Comparison of ENCODE assay signal across 29 mouse cellular contexts in the genomic region with DNA sequence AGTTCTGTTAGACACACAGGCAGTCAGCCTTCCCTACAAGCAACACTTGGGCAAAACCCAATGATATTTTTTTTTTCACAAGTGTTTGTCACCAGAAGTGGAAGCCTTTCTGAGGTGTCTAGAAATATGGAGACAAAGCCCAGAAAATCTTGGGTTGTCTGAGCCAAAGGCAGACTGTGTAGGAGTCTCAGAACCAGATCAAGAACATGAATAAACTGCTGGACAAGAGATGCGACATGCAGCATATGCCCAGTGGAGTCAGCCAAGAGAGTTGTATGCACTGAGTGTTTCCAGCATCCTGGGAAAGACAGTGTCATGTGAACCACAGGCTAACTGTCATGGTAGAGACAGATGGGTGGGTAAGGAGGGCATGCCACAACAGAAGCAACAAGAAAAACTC. TPM values are rescaled to one million over a fixed set of nuclear protein-coding genes. Genes with fewer than 3 reads are reported as not detected.
DNase-seq lines count a peak whose midpoint lies in the region.
"Had no signal": no experiment of that assay in that cellular context is flagged by ENCODE, and none has a peak within 500 bp of the region (broad histone marks: within the 10 kb centered on the region; RNA-seq: fewer than 3 reads in every experiment).

No protein-coding gene starts in this region.

- no peaks in the 10 kb centered on the region for H3K27me3 ChIP-seq in heart, embryonic 10.5 days (ENCODE audit: insufficient read depth, poor library complexity, severe bottlenecking)
- H3K27me3 ChIP-seq: embryonic facial prominence, embryonic 12.5 days; heart, embryonic 15.5 days; hindbrain, embryonic 13.5 days; midbrain, embryonic 12.5 days; Patski had no signal

- no peak overlapping the region for H3K27ac ChIP-seq in heart, embryonic 10.5 days
- H3K27ac ChIP-seq: embryonic facial prominence, embryonic 12.5 days; heart, embryonic 15.5 days; hindbrain, embryonic 13.5 days; kidney, postnatal 0 days; midbrain, embryonic 12.5 days; stomach, postnatal 0 days had no signal

- H3K9me3 ChIP-seq in heart, embryonic 10.5 days = no peaks in the 10 kb centered on the region
- H3K9me3 ChIP-seq: embryonic facial prominence, embryonic 12.5 days; heart, embryonic 15.5 days; hindbrain, embryonic 13.5 days; midbrain, embryonic 12.5 days had no signal

- H3K4me3 ChIP-seq in heart, embryonic 10.5 days = no peak overlapping the region
- H3K4me3 ChIP-seq: embryonic facial prominence, embryonic 12.5 days; heart, embryonic 15.5 days; hindbrain, embryonic 13.5 days; midbrain, embryonic 12.5 days had no signal

- no peaks in the 10 kb centered on the region for H3K36me3 ChIP-seq in heart, embryonic 10.5 days
- H3K36me3 ChIP-seq: embryonic facial prominence, embryonic 12.5 days; heart, embryonic 15.5 days; hindbrain, embryonic 13.5 days; midbrain, embryonic 12.5 days had no signal

- DNase-seq in heart, adult 11 months = peak; percentile 29
- DNase-seq in heart, embryonic 10.5 days (ENCODE audit: low spot score) = no peak
- DNase-seq in brain, adult 2 months (ENCODE audit: low read depth, low spot score) = peak; percentile 83
- peak; percentile 38 to 77 for DNase-seq in frontal cortex, postnatal 36 days (ENCODE audit: low spot score in 2 of 2)
- DNase-seq in right cerebral cortex, postnatal 25 days = peak; percentile 49
- no peak for DNase-seq in lung, postnatal 4 days
- no peak for DNase-seq in liver
- DNase-seq: adrenal gland, postnatal 36 days; cerebellum, adult 11-12 months; cerebellum, postnatal 14 days; gastrocnemius, postnatal 36 days; heart, postnatal 36 days; kidney, adult 2 months; liver, postnatal 0 days had no signal

- no peaks in the 10 kb centered on the region for H3K4me1 ChIP-seq in heart, embryonic 10.5 days
- H3K4me1 ChIP-seq: embryonic facial prominence, embryonic 12.5 days; heart, embryonic 15.5 days; hindbrain, embryonic 13.5 days; midbrain, embryonic 12.5 days had no signal

- 83% methylated on average over 1 of the region's 1 CpGs for whole genome bisulfite sequencing in heart, embryonic 10.5 days

RNA-seq across cellular contexts. Expression of a gene that starts 41.2 kb away (rescaled TPM):
- 0.84 and 1.9 TPM in 2 replicates for polyA plus RNA-seq in heart, embryonic 10.5 days (2016; fragmentation: Nextera tagmentation; extraction: Ambion mirVana)

RNA-seq across cellular contexts. Expression of a gene that starts 48.0 kb away (rescaled TPM):
- not detected in 2 replicates for polyA plus RNA-seq in heart, embryonic 10.5 days (2016; fragmentation: Nextera tagmentation; extraction: Ambion mirVana)
- polyA plus RNA-seq: embryonic facial prominence, embryonic 12.5 days; forebrain, embryonic 11.5 days; heart, embryonic 15.5 days; hindbrain, embryonic 13.5 days; intestine, embryonic 14.5 days; kidney, adult 2 months; kidney, postnatal 0 days; large intestine, adult 2 months; limb, embryonic 11.5 days; liver, embryonic 11.5 days; liver, postnatal 0 days; lung, postnatal 0 days; midbrain, embryonic 12.5 days; Patski; small intestine, adult 2 months; stomach, postnatal 0 days; thymus, postnatal 0 days had no signal

Comparison
In these comparisons a context has a peak if more than half of its experiments do, and no peak if none do; other contexts are left out.
1. DNase-seq: peak in heart, adult 11 months (single experiment), brain, adult 2 months (single experiment), frontal cortex, postnatal 36 days (2 of 2) and right cerebral cortex, postnatal 25 days (single experiment); none in heart, embryonic 10.5 days (single experiment), lung, postnatal 4 days (0 of 2) and liver (single experiment).